Mouse (Mus musculus) neural tube, embryonic 14.5 days (tissue): ENCODE measurements at regions not wholly inside any gene's neighbourhood (a gene's known extent, or its start where the extent isn't known, plus 50 kb on each side); places are given as distances from the start of the nearest gene placed in this dataset.

Experiments used
- ATAC-seq: fragments of 200-750 bp; cut with Nextera tagmentation; 2 replicates; pipeline ENCODE4 v1.8.0; 2017; ENCODE audit warnings: low read depth, mild to moderate bottlenecking, moderate TSS enrichment, moderate library complexity
- H3K27ac ChIP-seq: fragments of 300-500 bp; sonication (generic); 2 replicates; pipeline ENCODE4 v1.5.1; 2014; ENCODE audit warnings: low read depth, mild to moderate bottlenecking, control low read depth, low read length, moderate library complexity, mixed read lengths
- H3K27me3 ChIP-seq: fragments of 300-500 bp; sonication (generic); 2 replicates; pipeline ENCODE4 v1.6.1; 2014; ENCODE audit warnings: low read length; ENCODE audit not compliant: control insufficient read depth, insufficient read depth
- H3K36me3 ChIP-seq: fragments of 300-500 bp; sonication (generic); 2 replicates; pipeline ENCODE4 v1.6.1; 2014; ENCODE audit warnings: low read length, mixed read lengths; ENCODE audit not compliant: control insufficient read depth, insufficient read depth
- H3K4me1 ChIP-seq: fragments of 300-500 bp; sonication (generic); 2 replicates; pipeline ENCODE4 v1.6.1; 2014; ENCODE audit warnings: low read length; ENCODE audit not compliant: control insufficient read depth, insufficient read depth
- H3K4me2 ChIP-seq: fragments of 300-500 bp; sonication (generic); 2 replicates; pipeline ENCODE4 v1.6.1; 2014; ENCODE audit warnings: mild to moderate bottlenecking, low read depth, low read length, control low read depth
- H3K4me3 ChIP-seq: fragments of 300-500 bp; sonication (generic); 2 replicates; pipeline ENCODE4 v1.5.1; 2014; ENCODE audit warnings: low read depth, low read length, control low read depth, mixed read lengths
- H3K9ac ChIP-seq: fragments of 300-500 bp; sonication (generic); replicated peaks from 2 replicates; pipeline ENCODE4 v1.6.1; 2014; ENCODE audit warnings: low read depth, mild to moderate bottlenecking, control low read depth, low read length, mixed read lengths
- H3K9me3 ChIP-seq: fragments of 300-500 bp; sonication (generic); 2 replicates; pipeline ENCODE4 v1.6.1; 2016; ENCODE audit warnings: low read length; ENCODE audit not compliant: control insufficient read depth
- WGBS: fragments of 180-500 bp; shearing (Covaris S2); extraction: QIAGEN DNeasy Blood & Tissue Kit; methylation state at CpG from one replicate; pipeline ENCODE4 v1.1.7; 2014; 5-methylcytosine and 5-hydroxymethylcytosine counted together

DNA sequence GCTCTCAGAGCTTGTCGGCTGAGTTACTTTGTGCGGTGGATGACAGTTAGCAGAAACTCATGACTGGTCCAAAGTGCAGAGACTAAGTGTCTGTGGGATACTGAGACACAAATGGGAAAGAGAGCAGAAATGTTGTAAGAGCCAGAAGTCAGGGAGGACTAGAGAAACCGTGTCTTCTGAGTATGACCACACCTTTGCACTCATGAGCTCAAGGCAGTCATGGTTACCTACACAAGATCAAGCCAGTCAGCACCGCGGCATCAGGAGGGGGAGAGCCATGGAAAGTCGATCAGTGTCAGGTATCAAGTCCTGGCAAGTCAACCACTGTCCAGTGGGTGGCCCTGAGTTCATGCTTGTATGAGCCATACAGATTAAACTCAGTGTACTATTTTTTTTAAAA, 311.5 kb upstream of the Gcfc2 start:
- 94% methylated on average over 6 of the region's 6 CpGs for WGBS
- Histone ChIP-seq H3K27ac (no peak overlapping the region), H3K9me3 (no peaks in the 10 kb centered on the region), H3K4me3 (no peak overlapping the region), H3K36me3 (no peaks in the 10 kb centered on the region), H3K4me1 (no peaks in the 10 kb centered on the region), H3K27me3 (no peaks in the 10 kb centered on the region), H3K4me2 (no peak overlapping the region), H3K9ac (no peak overlapping the region)
- ATAC-seq = no peak

DNA sequence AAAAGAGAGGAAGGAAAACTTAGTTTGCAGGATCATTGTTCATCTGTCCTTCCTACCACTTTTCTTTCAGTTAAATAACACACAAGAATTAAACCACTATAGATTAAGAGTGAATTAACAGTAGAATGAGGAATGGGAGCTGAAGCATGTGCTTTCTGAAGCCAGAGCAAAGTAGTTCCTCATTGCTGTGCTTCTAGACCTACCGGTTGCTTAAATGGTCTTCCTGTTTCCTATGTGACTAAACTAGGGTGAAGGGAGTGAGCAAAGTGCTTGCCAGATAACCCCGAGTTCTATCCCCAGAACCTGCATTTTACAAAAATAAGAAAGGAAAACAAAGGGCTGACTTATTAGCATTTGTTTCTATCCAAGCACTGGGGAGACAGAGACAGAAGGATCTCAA, 305.5 kb upstream of the Gcfc2 start:
- WGBS = 77% methylated on average over 2 of the region's 2 CpGs
- no peaks in the 10 kb centered on the region for H3K9me3 ChIP-seq
- H3K4me3 ChIP-seq = no peak overlapping the region
- no peak for ATAC-seq
- H3K4me2 ChIP-seq = no peak overlapping the region
- H3K9ac ChIP-seq = no peak overlapping the region
- H3K27ac ChIP-seq = no peak overlapping the region
- H3K4me1 ChIP-seq = no peaks in the 10 kb centered on the region
- H3K36me3 ChIP-seq = no peaks in the 10 kb centered on the region
- no peaks in the 10 kb centered on the region for H3K27me3 ChIP-seq

DNA sequence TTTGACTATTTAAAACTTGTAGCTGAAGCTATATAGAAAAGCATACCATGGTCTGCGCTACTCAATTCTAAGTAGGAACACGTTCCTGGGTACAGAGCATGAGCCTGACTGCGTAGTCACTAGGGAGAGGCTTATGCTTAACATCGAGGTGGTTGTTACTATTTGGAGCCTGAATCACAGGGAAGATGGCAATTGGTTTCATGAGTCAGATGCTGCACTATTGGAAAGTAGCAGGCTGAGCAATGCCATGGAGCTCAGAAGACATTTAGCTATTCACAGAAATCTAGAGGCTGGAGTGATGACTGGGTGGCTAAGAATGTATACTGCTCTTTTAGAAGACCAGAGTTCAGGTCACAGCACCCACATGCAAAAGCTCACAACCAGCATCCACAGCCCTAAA, 302.4 kb upstream of the Gcfc2 start:
- H3K27ac ChIP-seq = no peak overlapping the region
- no peak overlapping the region for H3K4me2 ChIP-seq
- H3K27me3 ChIP-seq = no peaks in the 10 kb centered on the region
- no peak for ATAC-seq
- 92% methylated on average over 4 of the region's 4 CpGs for WGBS
- no peak overlapping the region for H3K4me3 ChIP-seq
- H3K4me1 ChIP-seq = no peaks in the 10 kb centered on the region
- H3K9me3 ChIP-seq = no peaks in the 10 kb centered on the region
- no peak overlapping the region for H3K9ac ChIP-seq
- no peaks in the 10 kb centered on the region for H3K36me3 ChIP-seq

DNA sequence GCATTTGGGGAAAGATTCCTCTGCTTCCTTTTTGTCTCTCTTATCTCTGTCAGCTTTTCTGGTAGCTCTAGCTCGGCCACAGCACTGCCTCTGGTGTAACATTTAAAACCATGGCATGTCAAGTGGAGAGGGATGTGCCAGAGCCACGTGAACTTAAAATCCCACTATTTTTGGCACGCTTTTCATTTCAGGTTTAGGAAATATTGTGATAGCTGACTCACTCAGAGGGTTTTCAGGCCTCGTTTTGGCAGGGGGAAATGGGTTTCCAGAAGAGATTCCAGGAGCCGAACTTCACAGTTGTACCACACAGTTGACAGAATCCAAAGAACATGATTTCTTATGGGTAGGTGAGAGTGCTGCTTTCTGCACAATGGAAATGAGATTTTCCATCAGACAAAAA, 300.8 kb upstream of the Gcfc2 start:
- Histone ChIP-seq H3K4me1 (no peaks in the 10 kb centered on the region), H3K4me3 (no peak overlapping the region), H3K9me3 (no peaks in the 10 kb centered on the region), H3K36me3 (no peaks in the 10 kb centered on the region), H3K27ac (no peak overlapping the region), H3K9ac (no peak overlapping the region), H3K27me3 (no peaks in the 10 kb centered on the region), H3K4me2 (no peak overlapping the region)
- ATAC-seq = no peak
- 84% methylated on average over 5 of the region's 5 CpGs for WGBS

DNA sequence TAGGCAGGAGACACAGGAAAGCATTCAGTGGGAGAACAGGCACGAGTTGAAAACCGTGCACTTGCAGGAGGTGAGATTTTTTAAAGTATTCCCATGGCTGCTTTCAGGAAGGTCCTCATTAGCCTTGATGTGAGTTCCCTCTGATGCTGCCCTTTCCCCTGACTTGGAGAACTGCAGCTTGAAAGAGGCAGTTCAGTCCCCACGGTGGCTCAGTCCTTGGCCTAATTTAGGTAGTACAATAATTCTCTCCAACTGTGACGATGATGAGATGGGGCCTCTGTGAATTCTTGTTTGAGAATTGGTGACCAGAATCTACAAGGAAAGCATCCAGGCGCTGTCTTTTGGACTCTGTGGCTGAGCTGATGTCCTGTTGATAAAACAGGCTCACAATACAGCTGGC, 298.5 kb upstream of the Gcfc2 start:
- H3K4me2 ChIP-seq = no peak overlapping the region
- H3K27me3 ChIP-seq = no peaks in the 10 kb centered on the region
- WGBS = 62% methylated on average over 5 of the region's 5 CpGs
- no peak overlapping the region for H3K4me3 ChIP-seq
- no peak overlapping the region for H3K27ac ChIP-seq
- H3K4me1 ChIP-seq = no peaks in the 10 kb centered on the region
- H3K9ac ChIP-seq = no peak overlapping the region
- no peak for ATAC-seq
- H3K9me3 ChIP-seq = no peaks in the 10 kb centered on the region
- H3K36me3 ChIP-seq = no peaks in the 10 kb centered on the region

DNA sequence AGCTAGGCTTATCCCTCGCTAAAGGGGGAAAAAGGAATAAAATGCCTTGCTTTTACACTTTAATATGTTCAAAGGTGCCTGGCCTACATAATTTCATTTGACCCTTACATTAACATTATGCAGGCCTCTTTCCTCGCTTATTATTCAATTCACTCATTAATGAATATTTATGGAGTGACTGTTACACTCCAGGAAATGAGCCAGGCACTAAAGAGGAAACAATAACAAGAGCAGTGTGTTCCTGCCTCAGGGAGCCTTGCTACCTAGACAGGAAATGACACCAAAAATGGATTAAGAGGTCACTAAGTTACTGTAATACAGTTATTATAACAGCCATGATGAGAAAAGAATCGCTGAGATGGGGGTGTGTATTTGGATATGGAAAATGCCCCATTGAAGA, 289.9 kb upstream of the Gcfc2 start:
- Histone ChIP-seq H3K9ac (no peak overlapping the region), H3K27ac (no peak overlapping the region), H3K9me3 (no peaks in the 10 kb centered on the region), H3K4me1 (no peaks in the 10 kb centered on the region), H3K36me3 (no peaks in the 10 kb centered on the region), H3K4me3 (no peak overlapping the region), H3K27me3 (no peaks in the 10 kb centered on the region), H3K4me2 (no peak overlapping the region)
- 36% methylated on average over 3 of the region's 3 CpGs for WGBS
- no peak for ATAC-seq

DNA sequence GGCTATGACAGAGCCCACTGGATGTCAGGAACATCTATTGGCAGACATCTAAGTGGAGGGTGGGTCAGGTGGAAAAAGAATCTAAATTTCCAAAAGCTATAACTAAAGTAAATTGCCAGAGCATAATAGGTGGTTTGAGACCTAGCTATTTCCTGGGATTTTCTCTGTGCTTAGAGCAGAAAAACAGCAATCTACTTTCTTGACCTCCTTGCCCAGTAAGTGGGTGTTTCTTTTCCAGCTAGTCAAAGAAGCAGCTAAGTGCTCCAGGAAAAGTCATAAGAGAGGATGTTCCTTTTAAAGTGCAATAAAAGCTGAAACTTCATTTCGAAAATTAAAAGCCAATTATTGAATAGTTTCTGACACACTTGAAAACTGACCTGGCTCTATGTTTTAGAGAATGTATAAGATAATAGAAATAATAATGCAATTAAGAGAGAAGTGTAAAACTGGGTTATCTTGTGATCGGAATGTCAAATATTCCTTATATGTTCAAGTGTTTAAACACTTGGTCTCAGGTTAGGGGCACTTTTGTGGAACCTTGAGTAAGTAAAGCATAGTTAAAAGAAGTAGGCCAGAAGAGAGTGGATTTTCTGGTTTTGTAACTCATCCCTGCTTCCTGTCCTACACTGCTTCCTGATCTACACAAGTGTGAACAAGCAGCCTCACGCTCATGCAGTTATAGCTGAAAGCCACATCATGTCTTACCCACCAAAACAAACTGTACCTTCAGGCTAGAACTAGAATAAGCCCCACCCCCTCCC, 275.7 kb upstream of the Gcfc2 start:
- Histone ChIP-seq H3K9ac (no peak overlapping the region), H3K36me3 (no peaks in the 10 kb centered on the region), H3K4me3 (no peak overlapping the region), H3K4me1 (no peaks in the 10 kb centered on the region), H3K27me3 (no peaks in the 10 kb centered on the region), H3K9me3 (no peaks in the 10 kb centered on the region), H3K27ac (no peak overlapping the region), H3K4me2 (no peak overlapping the region)
- ATAC-seq = no peak
- 88% methylated on average over 3 of the region's 3 CpGs for WGBS

DNA sequence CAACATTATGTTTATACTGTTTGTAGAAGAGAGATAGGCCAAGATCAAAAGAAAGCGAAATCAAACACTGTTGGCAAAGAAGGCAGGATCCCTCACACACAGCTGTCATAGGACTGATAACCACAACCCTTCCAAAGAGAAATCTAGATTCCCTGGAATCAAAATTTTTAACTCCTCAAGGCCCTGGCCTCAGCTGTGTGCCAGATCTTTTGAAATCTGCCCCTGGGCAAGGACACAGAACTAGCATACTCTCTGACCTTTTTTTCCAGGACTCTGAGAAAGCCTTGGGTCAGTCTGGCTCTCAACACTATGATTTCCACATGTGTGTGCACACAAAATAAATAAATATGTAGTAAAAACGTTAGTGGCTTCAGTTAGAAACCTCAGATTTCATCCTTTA, 271.6 kb upstream of the Gcfc2 start:
- WGBS = 70% methylated on average over 2 of the region's 2 CpGs
- Histone ChIP-seq H3K4me3 (no peak overlapping the region), H3K36me3 (no peaks in the 10 kb centered on the region), H3K27me3 (no peaks in the 10 kb centered on the region), H3K4me1 (no peaks in the 10 kb centered on the region), H3K4me2 (no peak overlapping the region), H3K27ac (no peak overlapping the region), H3K9me3 (no peaks in the 10 kb centered on the region), H3K9ac (no peak overlapping the region)
- ATAC-seq = no peak

DNA sequence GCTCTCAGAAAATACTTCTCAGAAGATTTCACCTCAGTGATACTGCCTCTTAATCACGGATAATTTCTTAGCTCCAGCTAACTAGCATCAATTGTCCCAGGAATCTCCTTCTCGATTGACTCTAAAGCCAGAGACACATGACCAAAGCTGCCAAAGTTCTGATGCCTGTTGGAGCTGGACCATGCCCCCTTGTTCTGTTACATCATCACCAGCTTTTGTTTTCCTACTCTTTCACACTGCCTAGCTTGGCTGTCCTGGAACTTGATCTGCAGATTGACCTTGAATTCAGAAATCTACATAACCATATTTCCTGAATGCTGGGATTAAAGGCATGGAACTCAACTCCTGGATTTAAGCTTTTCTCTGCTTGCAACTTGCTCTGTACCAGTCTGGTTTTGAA, 268.3 kb upstream of the Gcfc2 start:
- no peak overlapping the region for H3K9ac ChIP-seq
- no peaks in the 10 kb centered on the region for H3K36me3 ChIP-seq
- no peak overlapping the region for H3K4me2 ChIP-seq
- no peaks in the 10 kb centered on the region for H3K9me3 ChIP-seq
- H3K27me3 ChIP-seq = no peaks in the 10 kb centered on the region
- no peak overlapping the region for H3K4me3 ChIP-seq
- ATAC-seq = no peak
- H3K4me1 ChIP-seq = no peaks in the 10 kb centered on the region
- WGBS = 92% methylated on average over 2 of the region's 2 CpGs
- H3K27ac ChIP-seq = no peak overlapping the region
